Mouse (Mus musculus) erythroblast, adult 5-6 weeks (primary cell): Measurements from ENCODE around the gene Celsr1. TPM values are rescaled to one million over a fixed set of nuclear protein-coding genes. Genes with fewer than 3 reads are reported as not detected.

Experiments used
- ATAC-seq: replicated peaks from 2 replicates; pipeline ENCODE4 v1.8.0; 2016; ENCODE audit warnings: moderate number of reproducible peaks, mild to moderate bottlenecking, moderate TSS enrichment, inconsistent platforms; ENCODE audit not compliant: poor library complexity, low FRiP score, severe bottlenecking
- total RNA-seq, 2 experiments: library from RNA; stranded (forward) in 1 of 2; stranded (reverse) in 1 of 2; fragments of 150-400 nt in 1 of 2; fragments of 200-764, 138-1000 nt in 1 of 2; gene quantifications; 2 replicates each; pipeline versions ENCODE4 v1.2.3 to v1.2.4; 2015 to 2017; ENCODE audit warnings: low replicate concordance in 2 of 2

Gene Celsr1
- total RNA-seq (2015; ENCODE audit: low replicate concordance) (0.38 and 1.5 TPM in 2 replicates), total RNA-seq (2017; ENCODE audit: low replicate concordance) (0.60 and 0.98 TPM in 2 replicates)

DNA sequence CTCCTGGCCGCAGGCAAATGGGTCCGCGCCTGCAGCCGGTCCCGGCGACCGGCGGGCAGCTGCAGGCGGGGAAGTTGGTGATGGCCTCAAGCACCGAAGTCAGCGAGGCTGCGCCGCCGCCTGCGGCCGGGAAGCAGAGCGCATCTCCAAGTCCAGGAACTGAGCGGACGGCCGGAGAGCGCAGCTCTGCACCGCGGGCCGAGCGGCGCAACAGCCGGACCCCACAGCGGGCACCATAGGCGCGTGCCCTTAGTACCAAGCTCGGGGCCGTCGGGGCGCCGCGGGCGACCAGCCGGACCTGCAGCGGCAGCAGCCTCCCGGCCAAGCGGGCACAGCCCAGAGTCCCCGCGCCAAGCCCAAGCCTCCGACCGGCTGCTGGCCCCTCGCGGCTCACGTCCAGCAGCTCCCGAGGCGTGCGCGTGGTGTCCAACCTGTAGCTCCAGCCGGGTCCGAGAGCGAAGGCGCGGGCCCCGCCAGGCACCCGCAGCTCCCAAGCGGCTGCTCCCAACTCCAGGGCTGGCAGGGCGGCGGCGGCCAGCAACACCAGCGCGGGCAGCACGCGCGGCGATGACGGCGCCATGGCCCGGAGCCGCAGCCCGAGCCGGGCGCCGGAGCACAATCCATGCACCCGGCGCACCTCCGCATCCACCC is at the start of gene Celsr1:
Celsr1 (minus strand) TSS at position 587 of the 651 bp plus-strand sequence.
- ATAC-seq, result no peak

DNA sequence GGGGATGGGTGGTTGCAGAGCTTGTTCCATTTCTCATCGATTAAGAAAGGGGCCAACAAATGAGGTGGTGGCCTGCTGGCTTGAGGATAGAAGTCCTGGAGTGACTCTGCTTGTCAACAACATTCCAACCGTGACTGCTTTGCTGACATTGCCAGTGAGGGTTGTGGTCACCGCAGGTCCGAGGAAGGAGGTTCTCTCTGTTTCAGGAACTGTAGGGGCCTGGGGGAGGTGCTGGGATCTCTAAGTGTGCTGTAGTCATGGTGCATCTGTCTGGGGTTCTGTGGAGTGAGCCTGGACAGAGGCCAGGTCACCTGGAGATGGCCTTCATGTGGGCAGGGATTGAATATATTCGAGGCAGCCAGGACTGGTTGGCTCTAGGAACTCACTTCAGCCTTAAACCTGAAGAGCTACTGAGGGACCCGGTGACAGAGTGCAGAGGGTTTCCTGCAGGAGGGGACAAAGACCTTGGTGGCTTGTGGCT is 49.7 kb upstream of the Celsr1 start:
- ATAC-seq, result no peak

DNA sequence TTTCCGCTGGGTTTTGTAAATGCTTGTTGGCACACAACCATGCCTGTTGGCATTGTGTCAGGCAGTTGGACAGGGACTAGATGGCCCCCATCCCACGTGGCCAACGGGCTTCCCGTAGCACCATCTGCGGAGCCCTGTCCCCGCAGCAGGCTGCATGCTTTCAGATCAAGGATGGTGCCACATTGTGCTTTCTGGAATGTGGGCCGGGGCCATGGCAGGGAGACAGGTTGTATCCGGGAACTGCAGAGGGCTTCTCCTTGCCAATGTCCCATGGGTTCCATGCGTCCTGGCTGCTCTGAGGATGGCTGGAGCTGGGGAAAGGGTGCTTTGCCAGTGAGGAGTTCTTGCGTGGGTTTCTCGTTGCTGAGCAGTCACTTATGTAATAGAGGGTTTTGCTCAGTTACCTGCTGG is 49.0 kb upstream of the Celsr1 start:
- no peak for ATAC-seq

DNA sequence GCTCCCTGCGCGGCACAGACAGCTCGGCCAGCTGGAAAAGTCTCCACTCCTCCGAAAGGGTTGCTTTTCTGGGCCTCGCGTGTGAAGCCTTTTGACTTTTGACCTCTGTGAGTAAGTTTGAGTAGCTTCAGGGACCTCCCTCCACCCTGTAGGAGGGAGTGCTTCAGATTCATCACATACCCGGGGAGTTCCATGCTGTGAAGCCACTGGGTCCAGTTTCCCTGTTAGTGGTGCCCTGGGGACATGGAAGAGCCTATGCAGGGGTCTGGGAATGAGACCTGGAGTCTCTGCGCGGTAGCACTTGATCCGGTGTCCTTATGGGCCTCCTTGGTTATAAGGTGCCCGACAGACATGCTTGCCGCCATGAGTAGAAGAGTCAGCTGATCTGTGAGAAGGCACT is 48.1 kb upstream of the Celsr1 start:
- no peak for ATAC-seq

DNA sequence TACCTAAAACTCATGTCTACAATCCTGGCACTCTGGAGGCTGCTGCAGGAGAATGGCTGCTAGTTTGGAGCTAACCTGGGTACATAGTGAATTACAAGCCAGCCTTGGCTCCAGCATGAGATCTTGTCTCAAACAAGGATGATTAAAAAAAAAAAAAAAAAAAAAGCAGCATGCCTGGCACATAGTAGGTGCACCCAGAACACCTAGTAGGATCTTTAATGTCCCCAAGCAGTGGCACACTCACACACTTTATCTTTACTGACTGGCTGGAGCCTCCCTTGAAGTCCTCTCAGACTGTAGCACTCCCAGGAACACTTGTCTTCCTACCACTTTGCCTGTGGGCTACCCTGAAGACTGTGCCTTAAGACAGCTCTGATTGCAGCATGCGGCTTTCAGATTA is 46.8 kb upstream of the Celsr1 start:
- ATAC-seq, result no peak

DNA sequence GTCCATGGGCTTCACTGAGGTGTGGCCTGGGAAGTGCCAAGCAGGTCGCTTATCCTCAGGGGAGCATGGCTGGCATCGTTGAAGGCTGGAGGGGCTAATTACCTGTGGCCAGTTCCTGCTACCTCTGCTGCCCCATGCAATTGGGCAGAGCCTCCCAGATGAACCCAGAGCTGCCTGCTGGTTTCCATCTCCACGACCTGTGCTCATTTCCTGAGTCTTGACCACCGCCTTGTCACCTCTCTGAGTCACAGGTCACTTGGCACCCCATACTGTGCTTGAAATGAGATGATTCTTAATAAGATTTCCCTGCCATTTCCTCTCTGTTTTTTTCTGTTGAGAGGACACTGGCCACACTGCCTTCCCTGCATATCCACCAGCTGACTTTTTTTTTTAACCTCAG is 46.3 kb upstream of the Celsr1 start:
- ATAC-seq, result no peak

DNA sequence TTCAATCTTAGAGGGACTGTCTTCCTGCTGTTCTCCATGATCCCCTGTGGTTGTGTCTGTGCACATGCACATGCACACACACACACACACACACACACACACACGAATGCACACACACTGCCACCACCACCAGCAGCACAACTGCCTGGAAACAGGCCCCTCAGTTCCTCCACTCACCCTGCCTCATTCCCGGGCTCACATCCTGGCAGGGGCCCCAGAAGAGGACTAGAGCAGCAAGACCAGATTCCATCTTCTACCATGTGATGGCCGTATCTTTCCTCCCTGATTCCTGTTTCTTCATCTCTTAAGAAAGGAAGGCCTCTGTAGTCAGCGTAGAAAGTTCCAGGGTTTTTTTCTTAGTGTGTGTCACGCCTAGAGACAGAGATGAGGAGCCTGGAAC is 45.9 kb upstream of the Celsr1 start:
- no peak for ATAC-seq

DNA sequence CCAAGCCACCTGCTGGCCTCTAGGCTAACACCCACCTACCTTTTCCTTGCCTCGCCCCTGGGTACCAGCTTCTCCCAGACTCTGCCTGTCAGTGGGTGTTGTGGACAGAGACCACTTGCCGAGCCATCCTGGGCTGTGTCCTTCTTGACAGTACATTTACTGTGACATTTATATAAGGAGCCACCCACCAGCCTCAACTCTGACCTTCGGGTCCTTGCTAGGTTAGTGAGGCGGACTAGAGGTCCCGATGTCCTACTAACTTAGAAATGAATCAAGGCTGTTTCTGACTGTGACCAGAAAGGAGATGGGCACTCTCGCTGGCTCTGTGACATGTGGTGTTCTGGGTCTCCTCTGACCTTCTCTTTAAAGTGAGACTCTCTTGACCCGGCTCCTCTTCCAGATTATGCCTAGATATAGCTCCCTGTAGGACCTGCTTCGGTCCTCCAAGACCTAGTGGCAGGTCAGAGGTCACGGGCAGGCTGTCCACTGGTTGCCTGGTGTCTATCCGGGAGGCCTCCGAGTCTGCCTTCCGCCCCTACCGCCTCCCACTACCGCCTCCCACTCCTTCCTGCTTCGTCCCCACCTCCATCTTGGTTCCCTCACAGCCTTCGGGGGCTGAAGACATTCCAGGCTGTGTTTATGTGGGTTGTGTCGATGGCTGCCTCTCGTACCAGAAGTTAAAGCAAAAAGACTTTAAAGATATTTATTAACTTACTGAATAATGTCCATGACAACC is 45.1 kb upstream of the Celsr1 start:
- no peak for ATAC-seq

DNA sequence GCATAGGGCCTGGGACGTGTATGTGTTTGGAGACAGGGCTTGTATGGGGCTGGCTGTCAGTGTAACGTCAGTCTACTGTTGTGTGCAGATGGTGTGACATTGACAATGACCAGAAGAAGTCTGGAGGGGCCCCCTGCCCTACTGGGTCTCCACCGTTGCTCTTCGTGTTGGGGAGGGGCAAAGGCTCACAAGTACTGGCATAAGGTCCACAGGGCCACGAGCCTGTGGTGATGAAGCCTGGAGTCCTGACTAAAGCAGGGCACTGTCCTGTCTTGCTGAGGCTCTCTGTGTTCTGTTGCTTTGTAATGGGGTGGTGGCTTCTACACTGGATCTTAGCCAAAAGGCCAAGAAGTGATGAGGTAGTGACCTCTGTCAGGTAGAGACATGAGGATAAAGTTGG is 44.4 kb upstream of the Celsr1 start:
- ATAC-seq, result no peak

DNA sequence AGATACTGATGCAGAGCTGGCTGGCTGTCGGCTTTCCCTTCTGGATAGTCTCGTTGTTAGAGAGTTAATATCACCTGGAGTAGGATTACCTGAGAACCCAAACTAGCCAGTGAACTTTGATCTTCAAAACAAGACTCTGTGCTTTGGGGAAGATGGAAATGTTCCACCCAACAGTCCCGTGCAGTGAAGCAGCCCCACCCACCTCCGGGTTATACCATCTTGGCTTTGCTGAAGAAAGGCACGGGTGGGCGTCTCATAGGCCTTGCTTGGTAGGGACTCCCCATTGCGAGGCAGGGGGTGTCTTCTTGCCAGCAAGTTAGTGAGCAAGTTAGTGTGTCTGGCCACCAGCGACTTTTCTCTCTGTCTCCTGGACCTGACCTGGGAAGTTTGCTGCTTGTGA is 42.8 kb upstream of the Celsr1 start:
- ATAC-seq, result no peak

DNA sequence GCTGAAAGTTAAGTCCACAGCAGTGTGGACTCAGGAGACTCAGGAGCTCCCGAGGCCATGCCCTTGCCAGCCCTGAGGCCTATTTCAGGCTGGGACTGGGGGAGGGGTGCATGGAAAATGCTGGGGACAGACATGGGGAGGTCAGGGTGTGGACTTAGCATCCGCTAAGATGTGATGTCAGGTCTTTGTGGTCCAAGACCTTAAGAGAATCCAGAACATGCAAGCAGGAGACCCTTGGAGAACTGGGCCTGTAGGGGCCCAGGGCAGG is 42.4 kb upstream of the Celsr1 start:
- no peak for ATAC-seq

DNA sequence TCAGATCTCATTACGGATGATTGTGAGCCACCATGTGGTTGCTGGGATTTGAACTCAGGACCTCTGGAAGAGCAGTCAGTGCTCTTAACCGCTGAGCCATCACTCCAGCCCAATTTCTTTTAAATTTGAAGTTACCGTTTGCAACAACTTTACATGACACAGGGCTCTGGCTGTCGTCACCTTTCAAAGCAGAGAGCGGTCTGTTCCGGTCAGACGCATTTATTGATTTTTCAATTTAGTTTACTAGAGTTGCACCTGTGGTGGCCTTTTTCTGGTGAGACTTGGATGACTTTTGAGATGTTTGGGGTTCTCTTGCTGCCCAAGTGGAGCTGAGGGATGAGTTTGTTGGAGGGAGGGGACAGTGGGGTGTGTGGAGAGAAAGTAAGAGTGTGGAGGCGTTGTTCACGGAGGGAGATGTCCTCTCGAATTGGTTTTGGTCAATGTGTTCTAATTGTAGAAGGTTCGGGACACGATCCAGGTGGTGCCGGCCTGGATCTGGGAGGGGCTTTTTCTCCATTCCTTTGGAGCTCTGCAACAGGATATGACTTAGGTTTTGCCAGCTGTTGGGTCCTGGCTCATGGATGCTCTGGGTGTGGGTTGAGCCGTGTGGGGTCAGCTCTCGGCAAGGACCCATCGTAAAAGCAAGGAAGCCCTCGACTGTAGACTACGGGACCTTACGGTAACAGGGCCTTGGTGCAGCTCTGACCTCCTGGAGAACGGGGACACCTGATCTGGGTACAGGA is 41.9 kb upstream of the Celsr1 start:
- no peak for ATAC-seq

DNA sequence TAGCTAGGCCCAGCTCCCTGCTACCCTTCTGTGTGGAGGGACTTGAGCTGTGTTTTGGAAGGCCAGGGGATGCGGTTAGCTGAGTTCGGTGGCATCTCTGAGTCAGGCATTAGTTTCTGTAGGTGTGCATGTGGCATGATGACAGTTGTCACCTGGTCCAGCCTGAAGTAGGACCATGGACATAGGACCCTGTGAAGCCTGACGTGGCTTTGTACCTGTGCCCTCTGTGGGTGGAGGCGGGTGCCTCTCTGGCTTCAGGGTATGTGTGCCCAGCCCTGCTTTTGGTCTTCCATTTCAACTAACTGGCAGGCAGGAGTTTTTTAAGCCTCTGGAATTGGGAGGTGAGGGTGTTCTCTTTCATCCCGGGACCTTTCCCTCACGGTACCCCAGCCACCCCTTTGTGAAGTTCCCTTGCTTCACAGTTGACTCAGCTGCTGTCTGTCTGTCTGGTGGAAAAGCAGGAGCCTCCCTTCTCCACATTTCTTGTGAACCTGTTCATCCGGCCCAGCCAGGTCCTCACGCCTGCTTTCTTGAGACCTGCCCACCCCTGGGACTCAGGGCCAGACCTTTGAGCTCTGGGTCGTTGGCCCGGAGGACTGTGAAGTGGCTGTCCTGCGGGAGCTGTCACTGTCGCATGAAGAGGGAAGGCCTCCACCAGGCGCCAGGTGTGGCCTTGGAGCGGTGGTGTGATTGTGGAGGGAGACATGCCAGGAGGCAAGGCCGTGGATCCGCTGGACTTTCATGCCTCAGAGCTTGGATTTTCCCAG is 40.8 kb upstream of the Celsr1 start:
- no peak for ATAC-seq

DNA sequence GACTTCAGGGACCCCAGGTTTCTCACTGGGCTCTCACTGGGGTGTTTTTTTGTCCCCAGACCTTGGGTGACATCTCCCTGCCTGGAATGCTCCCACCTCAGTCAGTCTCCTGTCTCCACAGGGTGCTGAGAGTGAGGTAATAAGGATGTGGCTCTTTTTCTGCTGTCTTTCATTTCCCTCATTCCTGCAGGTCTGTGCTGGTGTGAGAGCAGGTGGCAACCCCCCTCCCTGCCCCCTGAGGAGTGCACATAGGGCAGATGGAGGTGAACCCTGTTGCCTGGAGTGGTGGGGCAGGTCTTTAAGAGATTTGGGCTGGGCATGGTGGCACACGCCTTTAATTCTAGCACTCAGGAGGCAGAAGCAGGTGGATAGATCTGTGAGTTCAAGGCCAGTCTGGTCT is 37.6 kb upstream of the Celsr1 start:
- ATAC-seq, result no peak

DNA sequence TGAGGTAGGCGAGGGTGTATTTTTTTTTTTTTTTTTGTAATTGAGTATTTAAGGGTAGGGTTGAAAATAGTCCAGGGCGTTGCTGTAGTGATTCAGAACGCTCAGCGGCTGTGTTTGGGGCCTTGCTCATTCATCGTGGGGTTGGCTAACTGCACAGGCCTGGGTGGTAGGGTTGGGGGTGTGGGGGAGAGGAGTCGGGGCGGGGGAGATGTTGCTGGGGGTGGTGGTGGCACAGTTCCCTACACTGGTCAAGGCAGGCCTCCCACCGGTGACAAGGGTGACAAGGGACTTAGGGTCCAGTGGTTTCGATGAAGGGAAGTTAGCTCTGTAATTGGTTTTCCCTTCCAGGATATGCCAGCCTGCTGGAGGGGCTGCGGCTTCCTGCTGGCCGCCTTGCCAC is 36.8 kb upstream of the Celsr1 start:
- no peak for ATAC-seq

DNA sequence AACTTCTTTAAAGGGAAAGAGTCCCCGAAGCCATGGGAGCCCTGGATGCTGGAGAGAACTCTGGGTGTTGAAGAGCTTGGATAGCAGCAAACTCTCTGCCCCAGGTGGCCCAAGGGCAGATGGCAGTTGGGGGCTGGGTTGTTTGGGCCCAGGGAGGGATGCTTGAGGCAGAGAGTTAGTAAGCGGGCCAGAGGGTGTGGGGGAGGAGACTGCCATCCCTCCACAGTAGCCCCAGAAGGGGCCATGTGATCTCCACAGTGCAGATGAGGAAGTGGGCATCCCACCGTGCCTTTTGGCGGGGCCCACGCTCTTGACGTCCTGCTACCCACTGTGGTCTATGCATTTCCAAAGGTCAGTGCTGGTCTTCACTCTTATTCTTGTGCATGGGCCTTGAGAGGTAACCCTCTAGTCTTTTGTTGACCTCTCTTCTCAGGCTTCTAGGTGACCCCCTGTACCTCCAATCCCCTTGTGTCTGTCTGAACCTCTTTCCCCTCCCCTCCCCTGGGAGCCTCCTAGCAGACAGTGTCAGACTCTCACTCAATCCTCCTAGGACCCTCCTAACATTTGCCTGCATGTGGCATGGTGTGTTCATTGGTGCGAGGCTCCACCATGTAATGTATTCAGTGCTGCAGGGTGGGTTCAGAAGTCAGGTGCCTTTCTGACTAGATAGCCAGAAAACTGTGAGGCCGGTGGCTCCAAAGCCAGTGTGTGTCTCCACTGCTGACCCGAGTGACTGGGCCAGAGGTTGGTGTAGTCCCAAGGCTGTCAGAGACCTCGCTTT is 35.6 kb upstream of the Celsr1 start:
- no peak for ATAC-seq

DNA sequence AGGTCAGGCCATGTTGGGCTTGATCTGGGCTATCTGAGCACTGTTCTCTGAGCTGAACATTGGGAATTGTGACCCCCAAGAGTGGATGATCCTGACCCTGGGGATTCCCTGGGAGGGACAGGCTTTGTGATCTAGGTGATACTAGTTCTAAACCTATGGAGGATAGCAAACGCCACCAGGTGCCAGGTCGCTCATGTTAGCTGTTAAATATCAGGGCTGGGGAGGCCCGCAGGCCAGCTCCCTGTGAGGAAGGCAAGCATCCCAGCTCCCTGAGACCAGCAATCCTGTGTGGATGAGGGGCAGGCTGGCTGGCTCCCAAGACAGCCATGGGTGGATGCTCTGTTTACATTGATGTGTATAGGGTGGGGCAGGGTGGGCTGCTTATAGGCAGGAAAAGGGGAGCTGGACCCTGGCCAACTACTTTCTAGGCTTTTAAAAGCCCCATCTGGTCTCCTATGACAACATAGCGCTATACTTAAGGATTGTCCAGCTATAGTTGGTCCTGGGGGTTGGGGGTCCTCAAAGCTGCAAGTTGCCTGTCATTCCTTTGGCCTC is 34.4 kb upstream of the Celsr1 start:
- ATAC-seq, result no peak

DNA sequence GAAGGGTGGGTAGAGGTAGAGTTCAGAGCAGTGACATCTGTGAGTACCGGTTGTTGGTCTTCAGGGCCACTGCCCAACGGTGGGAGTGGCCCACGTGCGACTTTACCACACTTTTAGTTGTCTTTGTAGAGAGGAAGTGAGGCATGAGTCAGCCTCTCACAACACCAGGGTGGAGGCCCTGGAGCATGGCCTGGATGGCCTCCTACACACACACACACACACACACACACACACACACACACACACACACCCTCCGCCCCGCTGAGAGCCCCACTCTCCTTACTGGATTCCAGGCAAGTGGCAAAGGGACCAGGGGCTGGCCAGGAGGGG is 34.0 kb upstream of the Celsr1 start:
- no peak for ATAC-seq

DNA sequence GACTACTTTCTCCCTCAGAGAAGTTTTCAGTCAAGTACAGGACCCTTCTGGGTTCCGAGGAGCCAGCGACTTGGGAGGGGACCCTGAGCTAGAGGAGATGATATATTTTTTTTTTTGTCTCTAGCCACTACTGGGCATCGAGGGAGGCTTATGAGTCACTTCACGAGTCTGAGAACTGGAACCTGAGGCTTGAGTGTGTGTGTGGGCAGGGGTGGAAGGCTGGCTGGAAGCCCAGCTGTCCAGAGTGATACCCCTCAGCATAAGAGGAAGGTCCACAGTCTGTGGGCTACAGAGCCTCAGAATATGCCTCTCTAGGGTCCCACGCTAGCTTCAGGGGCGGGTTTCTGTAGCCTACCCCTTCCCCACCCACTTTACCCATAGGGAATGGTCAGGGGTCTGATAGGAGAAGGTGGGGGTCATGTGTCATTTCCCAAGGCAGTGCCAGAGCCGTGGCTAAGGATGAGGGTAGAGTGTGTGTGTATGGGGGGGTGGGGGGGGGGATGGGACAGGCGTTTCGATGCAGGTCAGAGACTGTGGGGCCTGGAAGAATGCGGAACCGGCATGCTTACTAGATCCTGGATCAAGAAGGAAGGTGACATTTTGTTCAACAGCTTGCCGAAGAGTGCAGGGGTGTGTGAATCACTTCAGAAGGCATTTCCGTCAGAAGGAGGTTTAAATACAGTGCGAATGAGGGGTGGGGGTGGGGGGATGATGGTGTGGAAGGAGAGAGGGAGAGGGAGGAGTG is 33.4 kb upstream of the Celsr1 start:
- no peak for ATAC-seq
